Mouse (Mus musculus): ENCODE measurements around the gene Kcnf1.
"Not testable (repeated sequence)": the region's sequence is repeated elsewhere in the genome, so short reads cannot be mapped to it uniquely, and the experiment has no call there.

Gene Kcnf1

DNA sequence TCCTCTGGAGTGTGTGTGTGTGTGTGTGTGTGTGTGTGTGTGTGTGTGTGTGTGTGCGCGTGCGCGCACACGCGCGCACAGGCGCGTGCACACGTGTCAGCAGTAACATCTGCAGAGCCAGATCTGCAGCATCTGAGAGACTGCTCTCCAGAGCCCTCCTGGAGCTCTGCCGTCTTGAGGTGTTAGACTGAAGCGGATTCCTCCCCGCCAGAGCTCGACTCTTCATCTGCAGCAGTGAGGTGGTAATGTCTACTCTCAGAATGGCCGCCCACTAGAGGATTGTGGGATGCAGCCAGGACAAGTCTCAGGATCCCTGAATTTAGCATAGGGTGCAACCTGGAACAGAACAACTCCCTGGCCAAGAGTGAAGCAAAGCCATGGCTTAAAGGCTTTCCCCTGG lies 19.1 kb downstream of the Kcnf1 start:
- CTCF ChIA-PET = no interaction called here

GRCm38 (mm10) chr12:17155781-17156180 lies 20.9 kb downstream of the Kcnf1 start:
- CTCF ChIA-PET = no interaction called here

DNA sequence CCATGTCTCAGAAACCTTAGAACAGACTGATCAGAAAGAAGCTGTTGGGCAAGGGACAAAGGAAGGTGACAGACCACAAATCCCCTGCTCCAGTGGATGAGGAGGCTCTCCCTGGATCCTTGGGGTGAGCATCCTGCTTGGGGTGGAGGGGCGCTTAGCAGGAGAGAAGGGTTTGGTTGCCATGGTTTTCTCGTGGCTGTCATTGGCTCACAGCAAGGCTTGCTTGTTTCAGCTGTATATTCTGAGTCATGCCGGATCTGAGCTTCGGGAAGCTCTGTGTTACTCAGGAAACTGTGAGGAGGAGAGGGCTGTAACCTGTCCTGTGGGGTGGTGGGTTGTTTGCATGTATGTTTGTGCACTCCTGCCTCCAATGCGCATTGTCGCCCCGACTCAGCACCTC lies 23.8 kb downstream of the Kcnf1 start:
- CTCF ChIA-PET = no interaction called here

GRCm38 (mm10) chr12:17148920-17149319 lies 27.8 kb downstream of the Kcnf1 start:
- CTCF ChIA-PET = no interaction called here

GRCm38 (mm10) chr12:17141791-17142190 lies 34.9 kb downstream of the Kcnf1 start:
- CTCF ChIA-PET = no interaction called here

- CTCF ChIA-PET = no interaction called here
Observed at GRCm38 (mm10) chr12:17140436-17140835, 36.3 kb downstream of the Kcnf1 start.

DNA sequence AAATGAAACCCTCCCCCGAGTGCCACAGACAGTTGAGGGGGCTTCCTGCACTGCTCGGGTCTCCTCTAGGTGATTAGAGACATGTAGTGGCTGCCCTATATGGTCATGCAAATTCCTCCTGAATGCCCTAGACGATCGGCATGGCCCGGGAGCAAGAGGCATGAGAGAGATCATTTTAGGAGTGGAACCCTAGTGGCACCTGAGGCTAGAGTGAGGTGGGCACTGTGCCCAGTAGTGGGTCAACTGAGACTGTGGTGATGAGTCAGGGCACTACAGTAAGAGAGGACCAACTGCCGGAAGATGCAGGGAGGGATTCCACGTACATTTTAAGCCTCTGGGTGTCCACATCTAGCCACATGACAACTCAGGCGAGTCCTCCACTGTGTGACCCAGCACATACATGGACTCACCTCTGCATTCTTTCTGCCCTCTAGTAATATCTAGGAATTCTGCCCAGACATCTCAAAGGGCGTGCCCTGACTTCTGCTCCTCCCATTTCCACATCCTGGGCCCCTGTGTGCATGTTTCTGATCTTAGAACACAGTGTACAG lies 42.1 kb downstream of the Kcnf1 start:
- CTCF ChIA-PET = no interaction called here

- CTCF ChIA-PET = no interaction called here
Observed at GRCm38 (mm10) chr12:17132243-17132642, 44.4 kb downstream of the Kcnf1 start.

DNA sequence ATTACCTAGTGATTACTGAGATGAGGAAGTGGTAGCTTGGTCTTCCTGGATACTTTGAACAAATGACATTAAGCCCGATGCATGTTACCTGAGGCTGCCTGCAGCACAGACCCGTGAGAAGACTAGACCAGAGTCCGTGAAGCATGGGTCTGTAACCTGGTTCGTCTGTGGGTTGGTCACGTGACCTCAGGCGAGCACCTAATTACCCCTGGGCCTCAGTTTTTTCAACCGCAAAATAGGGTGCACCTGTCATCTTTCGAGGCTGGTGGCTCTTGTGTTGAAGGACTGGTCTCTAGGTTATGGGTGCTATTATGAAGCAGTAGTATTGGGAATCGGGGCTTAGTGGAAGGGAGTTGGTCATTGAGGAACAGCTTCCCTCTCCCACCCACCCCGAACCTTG lies 45.1 kb downstream of the Kcnf1 start:
- CTCF ChIA-PET = no interaction called here

- CTCF ChIA-PET = not testable (repeated sequence)
Observed at GRCm38 (mm10) chr12:17122881-17123280, 53.8 kb downstream of the Kcnf1 start.
